Mouse (Mus musculus): ENCODE data around the gene Gm45194. TPM values are rescaled to one million over a fixed set of nuclear protein-coding genes. Genes with fewer than 3 reads are reported as not detected.

Gene Gm45194
- not detected for polyA plus RNA-seq (2014; fragmentation: Illumina TruSeq; extraction: RNeasy Lipid Tissue Mini Kit (QIAGEN cat#74804); ENCODE audit: low read depth, low replicate concordance)

GRCm38 (mm10) chrX:111891089-111891488, at the start of gene Gm45194:
TSS of gene Gm45194 (plus strand) at chrX:111891389.

GRCm38 (mm10) chrX:112010707-112011106, 119.5 kb downstream of the Gm45194 start, which contains the start of gene Tex16:
TSS of gene Tex16 (plus strand) at chrX:112011007.

GRCm38 (mm10) chrX:112238749-112239148, 347.6 kb downstream of the Gm45194 start, which contains the start of gene 4933403O08Rik:
TSS of gene 4933403O08Rik (plus strand) at chrX:112239049.

Other genes with a start within 250 kb of the Gm45194 start
- 0.08 TPM for gene Hdx, start 194.3 kb upstream of the Gm45194 start, polyA plus RNA-seq (2014; fragmentation: Illumina TruSeq; extraction: RNeasy Lipid Tissue Mini Kit (QIAGEN cat#74804); ENCODE audit: low read depth, low replicate concordance)
- not detected for gene Tex16, start 119.6 kb downstream of the Gm45194 start, polyA plus RNA-seq (2014; fragmentation: Illumina TruSeq; extraction: RNeasy Lipid Tissue Mini Kit (QIAGEN cat#74804); ENCODE audit: low read depth, low replicate concordance)

Data from liver, adult 10 weeks (tissue).